Mouse (Mus musculus) embryonic facial prominence, embryonic 12.5 days (tissue): Measurements from ENCODE around the gene Wdr54. TPM values are rescaled to one million over a fixed set of nuclear protein-coding genes. Genes with fewer than 3 reads are reported as not detected.

Experiments
- polyA plus RNA-seq: library from polyadenylated mRNA; unstranded; fragments of >200 nt; fragmentation: Nextera tagmentation; extraction: Ambion mirVana; gene quantifications from 2 replicates; pipeline ENCODE4 v1.2.1, GENCODE M21; 2016

Wdr54 gene
- polyA plus RNA-seq, 1 experiment from 2014 or later: 10.0 TPM

Other genes starting within 250 kb of the Wdr54 start
- 7.0 and 7.7 TPM in 2 replicates for gene Sema4f, start 216.6 kb downstream of the Wdr54 start, polyA plus RNA-seq
- 0.31 TPM in 2 replicates for gene M1ap, start 209.5 kb downstream of the Wdr54 start, polyA plus RNA-seq
- 11.0 and 11.8 TPM in 2 replicates for gene Dok1, start 122.9 kb downstream of the Wdr54 start, polyA plus RNA-seq
- gene Loxl3, start 122.2 kb downstream of the Wdr54 start, polyA plus RNA-seq: 17.9 and 21.9 TPM in 2 replicates
- 154 and 167 TPM in 2 replicates for gene Aup1, start 101.9 kb downstream of the Wdr54 start, polyA plus RNA-seq
- gene Htra2, start 101.1 kb downstream of the Wdr54 start, polyA plus RNA-seq: 74.1 and 77.8 TPM in 2 replicates
- gene Dqx1, start 98.6 kb downstream of the Wdr54 start, polyA plus RNA-seq: 1.5 and 1.6 TPM in 2 replicates
- gene Tlx2, start 86.1 kb downstream of the Wdr54 start, polyA plus RNA-seq: 8.2 and 11.8 TPM in 2 replicates
- gene Pcgf1, start 78.5 kb downstream of the Wdr54 start, polyA plus RNA-seq: 41.0 and 44.4 TPM in 2 replicates
- 0.57 and 1.1 TPM in 2 replicates for gene Lbx2, start 70.0 kb downstream of the Wdr54 start, polyA plus RNA-seq
- 2.9 and 4.1 TPM in 2 replicates for gene Ccdc142, start 54.8 kb downstream of the Wdr54 start, polyA plus RNA-seq
- gene Gm42688, start 54.8 kb downstream of the Wdr54 start, polyA plus RNA-seq: 3.5 and 4.2 TPM in 2 replicates
- 132 and 139 TPM in 2 replicates for gene Mrpl53, start 47.4 kb downstream of the Wdr54 start, polyA plus RNA-seq
- 54.9 and 55.2 TPM in 2 replicates for gene Mogs, start 40.9 kb downstream of the Wdr54 start, polyA plus RNA-seq
- gene Wbp1, start 34.8 kb downstream of the Wdr54 start, polyA plus RNA-seq: 193 and 204 TPM in 2 replicates
- gene Ino80b, start 31.0 kb downstream of the Wdr54 start, polyA plus RNA-seq: 17.9 and 21.4 TPM in 2 replicates
- gene Rtkn, start 20.9 kb downstream of the Wdr54 start, polyA plus RNA-seq: 51.3 and 54.6 TPM in 2 replicates
- gene 1700003E16Rik, start within 50 bp of the Wdr54 start, polyA plus RNA-seq: 2.8 and 2.9 TPM in 2 replicates
- 121 and 126 TPM in 2 replicates for gene Dctn1, start 9.5 kb upstream of the Wdr54 start, polyA plus RNA-seq
- 0.62 and 1.1 TPM in 2 replicates for gene Slc4a5, start 63.4 kb upstream of the Wdr54 start, polyA plus RNA-seq
- gene Mthfd2, start 169.5 kb upstream of the Wdr54 start, polyA plus RNA-seq: 36.4 and 39.7 TPM in 2 replicates
- gene Mob1a, start 169.6 kb upstream of the Wdr54 start, polyA plus RNA-seq: 62.8 and 71.0 TPM in 2 replicates
- 117 and 126 TPM in 2 replicates for gene Bola3, start 192.8 kb upstream of the Wdr54 start, polyA plus RNA-seq